Mouse (Mus musculus) embryo, embryonic 10.5 days (tissue): ENCODE results near the gene Sppl2b.

Experiments
- DNase-seq: peaks from one replicate; pipeline ENCODE4 v3.0.0-alpha.2; 2015; ENCODE audit warnings: low spot score

Sppl2b gene

DNA sequence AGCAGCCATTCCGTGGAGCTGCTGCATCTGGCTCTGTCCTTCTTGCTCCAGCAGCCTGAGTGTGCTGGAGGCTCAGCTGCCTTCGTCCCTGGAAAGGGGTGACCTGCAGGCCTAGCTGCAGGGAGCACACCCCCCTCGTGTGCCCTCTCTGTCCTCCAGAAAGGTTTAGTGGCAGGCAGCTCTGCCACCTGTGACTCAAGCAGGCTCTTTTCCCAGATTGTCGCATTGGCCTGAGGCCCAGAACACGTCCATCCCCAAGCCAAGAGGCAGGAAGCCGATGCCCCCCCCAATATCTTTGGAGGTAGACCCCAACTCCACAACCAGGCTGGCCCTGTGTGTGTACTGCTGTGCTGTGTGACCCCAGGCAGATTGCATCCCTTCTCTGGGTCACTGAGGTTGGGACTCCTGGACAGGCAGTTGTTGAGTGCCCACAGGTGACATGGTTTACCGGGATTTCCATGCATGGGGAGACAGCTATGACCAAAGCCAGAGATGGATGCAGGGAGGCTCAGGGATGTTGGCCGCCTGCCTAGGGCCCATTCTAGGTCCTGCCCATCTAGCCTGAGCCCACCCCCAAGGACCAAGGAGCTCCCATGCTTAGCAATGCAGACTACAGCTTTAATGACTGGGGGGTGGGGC lies 9.9 kb upstream of the Sppl2b start:
- DNase-seq, result no peak

DNA sequence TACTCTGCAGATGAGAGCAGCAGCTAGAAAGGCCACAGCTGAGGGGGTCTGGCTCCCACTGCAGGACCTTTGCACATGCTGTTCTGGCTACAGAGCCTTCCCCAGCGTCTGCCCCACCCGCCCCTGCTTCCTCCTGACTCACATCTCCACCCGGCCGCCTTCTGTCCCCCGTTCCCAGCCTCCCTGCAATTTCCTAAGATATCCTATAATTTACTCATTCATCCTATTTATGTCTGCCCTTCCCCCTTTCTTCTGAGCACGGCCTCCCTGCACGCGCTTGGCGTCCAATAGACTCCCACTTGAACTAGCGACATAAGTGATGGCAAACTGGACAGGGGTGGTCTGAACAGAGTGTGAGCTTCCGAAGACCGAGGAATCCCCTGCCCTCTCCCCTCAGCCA lies 9.3 kb upstream of the Sppl2b start:
- DNase-seq, result no peak

DNA sequence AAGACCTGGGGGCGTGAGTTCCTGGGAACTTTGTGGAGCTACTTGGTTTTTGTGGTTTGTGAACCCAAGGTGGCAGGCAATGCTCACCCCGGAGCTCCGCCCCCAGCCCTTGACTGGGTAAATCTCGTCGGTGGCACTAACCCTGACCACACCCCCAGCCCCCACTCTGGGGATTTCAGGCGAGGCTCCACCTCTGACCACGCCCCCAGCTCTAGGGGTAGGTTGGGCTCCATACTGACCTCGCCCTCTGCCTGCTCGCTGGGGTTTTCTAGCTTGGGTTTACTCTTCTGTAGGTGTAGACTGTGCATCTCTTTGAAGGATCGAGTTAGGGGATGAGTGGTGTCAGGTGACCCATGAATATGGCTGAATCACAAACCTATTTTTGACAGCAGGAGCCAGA lies 6.5 kb upstream of the Sppl2b start:
- peak; percentile 71 for DNase-seq

DNA sequence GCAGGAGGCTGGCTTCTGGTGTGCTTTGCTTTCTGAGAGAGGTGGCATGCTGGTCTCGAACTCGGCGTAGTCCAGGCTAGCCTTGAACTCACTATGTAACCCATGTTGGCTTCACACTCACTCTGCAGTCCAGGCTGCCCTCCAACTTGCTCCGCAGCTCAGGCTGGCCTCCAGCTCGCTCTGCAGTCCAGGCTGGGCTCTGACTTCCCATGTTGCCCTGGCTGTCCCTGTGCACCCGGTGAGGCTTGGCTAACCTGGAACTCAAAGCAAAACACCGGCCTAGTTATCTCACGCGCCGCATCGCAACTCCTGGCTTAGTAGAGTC lies 636 bp downstream of the Sppl2b start:
- no peak for DNase-seq

DNA sequence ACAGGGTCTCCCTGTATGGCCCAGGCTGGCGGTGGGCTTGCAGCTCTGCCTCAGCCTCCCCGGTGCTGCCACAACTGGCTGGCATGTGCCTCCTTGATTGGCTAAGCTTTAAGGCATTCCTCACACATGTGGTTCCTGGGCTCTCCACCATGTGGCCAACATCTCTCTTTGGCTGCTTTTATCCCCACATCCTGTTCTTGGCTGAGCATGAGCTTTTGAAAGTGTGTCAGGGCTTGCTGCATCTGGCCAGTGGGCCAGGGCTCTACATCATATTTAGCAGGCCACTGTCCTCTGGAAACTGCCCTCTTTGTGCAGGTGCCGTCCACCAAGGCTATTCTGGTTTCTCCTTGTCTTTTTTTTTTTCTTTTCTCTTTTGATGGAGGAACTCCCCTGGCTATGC lies 1.2 kb downstream of the Sppl2b start:
- DNase-seq, result no peak

DNA sequence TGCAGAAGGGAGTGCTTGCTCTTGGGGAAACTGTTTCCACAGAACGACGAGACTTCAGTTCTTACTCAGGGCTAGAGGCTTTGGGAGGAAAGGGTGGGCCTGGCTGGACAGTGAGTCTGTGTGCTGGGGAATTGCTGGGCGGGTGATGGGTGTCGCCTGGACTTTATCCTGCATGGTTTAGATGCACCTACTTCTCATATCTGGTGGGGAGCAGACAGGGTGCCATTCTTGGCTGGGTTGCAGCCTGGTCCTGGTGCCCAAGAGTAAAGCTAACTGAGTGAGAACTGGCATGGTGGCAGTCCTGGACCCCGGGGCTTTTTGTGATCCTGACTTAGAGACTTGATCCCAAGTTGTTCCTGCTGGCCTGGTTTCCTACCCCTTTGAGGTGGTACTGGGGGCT lies 1.8 kb downstream of the Sppl2b start:
- no peak for DNase-seq

DNA sequence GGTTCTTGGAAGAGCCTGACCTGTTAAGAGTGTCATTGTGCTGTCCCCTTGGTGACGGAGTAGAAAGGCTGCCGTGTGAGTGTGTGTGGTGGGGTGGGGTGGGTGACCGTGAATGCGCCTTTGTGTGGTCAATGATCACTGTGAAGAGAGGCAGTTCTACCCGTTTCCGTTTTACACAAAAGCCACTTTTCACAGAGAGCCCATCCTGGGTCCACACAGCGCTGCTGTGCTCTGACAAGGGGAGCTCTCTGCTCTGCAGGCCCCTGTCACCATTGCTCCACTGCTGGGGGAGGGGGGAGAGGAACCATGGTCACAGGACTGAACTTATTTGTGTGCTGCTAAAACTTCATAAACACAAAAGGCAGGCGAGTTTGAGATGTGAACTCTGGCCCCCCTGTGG lies 2.3 kb downstream of the Sppl2b start:
- no peak for DNase-seq

DNA sequence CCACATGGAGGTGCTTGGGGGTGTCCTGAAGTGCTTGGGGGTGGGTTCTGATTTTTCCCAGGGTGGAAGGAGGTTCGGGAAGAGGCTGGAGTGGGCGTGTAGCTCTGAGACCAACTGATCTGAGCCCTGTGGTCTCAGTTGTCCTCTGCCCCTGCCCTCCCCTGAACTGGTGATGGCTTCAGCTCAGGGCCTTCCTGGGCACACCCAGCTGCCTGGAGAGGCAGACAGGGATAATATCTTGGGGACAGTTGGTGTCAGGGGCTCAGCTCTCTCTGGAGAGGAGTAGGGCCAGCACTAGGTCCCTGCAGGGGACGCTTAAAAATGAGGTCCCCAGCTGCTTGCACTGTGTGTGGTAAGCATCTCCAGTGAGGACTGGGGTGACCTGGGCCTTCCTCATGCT lies 2.8 kb downstream of the Sppl2b start:
- no peak for DNase-seq

DNA sequence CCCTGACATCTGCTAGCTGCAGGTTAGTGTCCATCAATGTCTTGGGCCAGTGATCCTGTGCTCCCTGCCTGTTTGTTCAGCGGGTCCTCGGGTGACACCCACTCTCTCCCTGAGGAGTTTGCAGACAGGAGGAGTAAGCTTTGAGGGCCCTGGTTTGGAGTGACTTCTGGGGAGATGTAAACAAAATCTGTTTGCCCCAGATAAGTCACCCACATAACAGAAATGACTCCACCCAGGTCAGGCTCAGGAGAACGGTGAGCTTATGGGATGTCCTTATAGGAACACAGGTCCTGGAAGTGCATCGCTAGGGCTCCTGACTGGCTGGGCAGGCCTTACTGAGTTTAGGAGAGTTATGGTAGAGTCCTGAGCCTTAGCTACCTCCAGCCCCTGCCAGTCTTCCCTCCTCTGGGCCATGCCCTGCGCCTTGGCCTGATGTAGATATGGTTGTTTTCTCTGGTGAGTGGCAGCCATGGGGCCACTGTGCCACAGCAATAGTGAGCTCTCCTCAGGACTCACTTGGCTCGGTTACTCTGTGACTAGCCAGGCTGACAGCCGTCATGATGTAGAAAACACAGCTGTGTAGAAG lies 3.4 kb downstream of the Sppl2b start:
- DNase-seq, result no peak

DNA sequence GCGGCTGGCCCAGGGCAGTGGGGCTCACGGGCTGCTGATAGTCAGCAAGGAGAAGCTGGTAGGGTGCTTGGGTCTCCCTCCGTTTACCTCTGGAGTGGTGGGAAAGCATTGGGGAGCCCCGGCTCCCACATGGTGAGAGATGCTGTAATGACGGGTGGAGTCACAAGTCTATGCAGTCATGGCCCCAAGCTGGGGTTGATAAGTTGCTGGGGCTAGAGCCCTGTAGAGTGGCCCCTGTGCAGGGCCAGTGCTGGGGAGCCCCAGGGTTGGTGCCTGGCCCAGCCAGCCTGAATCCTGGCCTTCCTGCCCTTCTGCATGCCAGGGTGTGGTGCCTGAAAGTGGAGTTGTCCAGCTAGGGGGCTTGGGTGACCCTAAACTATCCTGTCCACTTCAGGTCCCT lies 7.2 kb downstream of the Sppl2b start:
- no peak for DNase-seq

DNA sequence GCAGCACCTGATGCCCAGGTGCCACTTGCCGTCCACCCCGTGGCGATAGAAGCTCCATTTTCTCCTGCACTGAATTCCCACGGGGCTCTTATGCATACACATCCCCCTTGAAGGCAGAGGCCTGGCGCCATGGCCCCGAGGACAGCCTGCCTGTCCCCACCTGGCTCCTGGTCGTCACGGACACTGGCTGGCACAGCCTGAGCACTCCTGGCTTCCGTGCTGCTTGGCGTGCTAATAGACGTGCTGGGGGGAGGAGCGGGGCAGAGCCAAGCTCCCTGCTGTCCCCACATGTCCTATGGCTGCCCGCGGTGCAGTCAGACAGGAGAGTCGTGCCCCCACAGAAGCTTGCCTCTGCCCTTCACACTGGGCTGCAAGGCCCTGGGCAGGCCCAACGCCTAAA lies 9.4 kb downstream of the Sppl2b start:
- DNase-seq, result no peak

DNA sequence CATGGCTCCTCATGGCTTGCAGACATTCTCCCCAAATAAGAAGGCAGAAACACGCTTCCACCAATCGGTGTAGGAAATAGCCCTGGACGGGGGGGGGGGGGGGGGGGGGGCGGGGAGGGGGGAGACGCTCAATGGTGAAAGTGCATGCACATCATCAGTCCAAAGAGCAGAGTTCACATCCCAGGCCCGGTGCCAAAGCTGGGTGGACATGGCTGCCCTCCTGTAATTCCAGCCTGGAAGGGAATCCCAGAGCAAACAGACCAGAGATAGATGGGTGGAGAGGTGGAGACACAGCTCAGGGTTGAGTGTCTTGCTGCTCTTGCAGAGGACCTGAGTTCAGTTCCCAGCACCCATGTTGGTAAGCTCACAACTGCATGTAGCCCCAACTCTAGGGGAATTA lies 15.9 kb downstream of the Sppl2b start:
- no peak for DNase-seq

DNA sequence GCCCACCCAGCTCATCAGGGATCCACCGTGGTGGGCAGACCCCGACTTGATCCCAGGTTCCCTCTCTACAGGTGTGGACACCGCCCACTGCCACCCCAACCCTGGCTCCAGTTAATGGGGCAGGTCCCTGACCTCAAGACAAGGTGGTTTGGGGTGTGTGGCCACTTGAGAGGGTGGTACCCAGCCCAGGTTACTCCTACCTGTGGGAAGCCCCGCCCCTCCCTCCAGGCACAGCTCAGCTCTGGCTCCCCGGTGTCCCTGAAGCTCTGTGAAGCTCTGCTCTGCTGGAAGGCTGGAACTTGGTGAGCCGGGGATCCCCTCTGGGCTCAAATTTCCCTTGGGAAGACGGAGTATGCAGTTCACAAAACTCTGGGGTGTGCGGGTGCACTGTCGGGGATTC lies 16.5 kb downstream of the Sppl2b start, which contains the start of gene Tmprss9:
TSS of gene Tmprss9 (plus strand) at position 268 of the 400 bp plus-strand sequence.
- DNase-seq, result no peak

DNA sequence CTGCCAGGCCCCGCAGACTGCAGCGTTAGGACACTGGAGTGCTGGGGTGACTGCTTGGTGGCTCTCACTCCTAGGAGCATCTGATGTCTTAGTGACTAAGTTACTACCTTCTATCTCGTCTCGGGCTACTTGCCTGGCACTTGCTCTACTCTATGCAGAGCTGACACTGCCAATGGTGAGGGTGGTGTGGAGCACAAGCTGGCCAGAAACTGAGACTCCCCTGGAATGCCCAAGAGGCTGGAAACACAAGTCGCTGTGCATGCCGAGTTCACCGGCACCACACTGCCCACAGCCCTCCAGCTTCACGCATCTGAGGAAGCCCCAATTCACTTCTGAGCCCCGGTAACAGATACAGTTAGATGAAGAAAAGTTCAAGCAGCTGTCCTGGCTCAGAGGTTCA lies 19.0 kb downstream of the Sppl2b start:
- no peak for DNase-seq

DNA sequence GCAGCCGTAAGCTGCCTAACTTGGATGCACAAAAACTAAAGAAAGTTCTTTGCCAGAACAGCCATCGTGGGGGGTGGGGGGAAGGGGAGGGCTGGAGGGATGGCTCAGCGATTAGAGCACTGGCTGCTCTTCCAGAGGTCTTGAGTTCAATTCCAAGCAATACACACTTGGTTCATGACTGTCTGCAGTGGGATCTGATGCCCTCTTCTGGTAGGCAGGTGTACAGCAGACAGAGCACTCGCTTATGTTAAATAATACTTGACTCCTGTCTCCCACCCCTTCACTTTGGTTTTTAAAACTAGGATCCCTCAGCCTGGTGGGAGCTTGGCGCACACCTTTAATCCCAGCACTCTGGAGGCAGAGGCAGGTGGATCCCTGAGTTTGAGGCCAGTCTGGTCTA lies 21.0 kb downstream of the Sppl2b start:
- peak; percentile 80 for DNase-seq

DNA sequence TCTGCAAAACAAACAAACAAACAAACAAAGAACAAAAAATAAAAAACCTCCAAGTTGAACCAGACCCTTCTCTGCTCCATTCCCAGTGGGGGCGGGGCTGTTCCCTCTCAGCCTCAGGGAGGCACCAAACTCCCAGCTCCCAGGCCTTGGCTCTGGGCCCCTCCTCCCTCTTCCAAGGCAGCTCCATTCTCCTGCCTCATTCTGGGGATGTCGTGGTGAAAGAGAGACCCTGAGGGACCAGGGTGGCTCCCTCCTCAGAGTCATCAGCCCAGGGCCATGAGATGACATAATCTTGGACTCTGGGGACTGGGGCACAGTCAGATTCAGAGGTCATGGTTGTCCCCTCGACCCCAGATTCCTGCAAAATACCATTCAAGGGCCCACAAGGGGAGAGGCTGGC lies 21.5 kb downstream of the Sppl2b start:
- no peak for DNase-seq

DNA sequence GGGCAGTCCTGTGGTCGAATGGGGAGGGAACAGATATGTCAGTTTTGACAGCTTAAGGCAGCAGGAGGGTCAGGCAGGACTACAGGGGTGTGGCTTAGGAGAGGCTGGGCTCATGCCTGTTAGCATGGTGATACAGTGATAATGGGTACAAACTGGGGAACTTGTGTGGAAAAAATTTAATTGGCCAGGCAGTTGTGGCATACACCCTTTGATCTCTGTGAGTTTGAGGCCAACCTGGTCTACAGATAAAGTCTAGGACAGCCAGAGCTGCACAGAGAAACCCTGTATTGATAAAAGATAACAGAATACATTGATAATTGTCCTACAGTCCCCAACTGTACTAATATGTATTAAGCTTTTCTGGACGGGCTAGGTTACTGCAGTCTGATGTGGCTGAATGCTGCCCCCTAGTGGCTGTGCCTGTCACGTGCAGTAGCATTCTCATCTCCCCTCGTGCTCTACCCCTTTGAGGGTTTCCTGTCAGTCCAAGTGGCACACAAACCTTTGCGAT lies 25.1 kb downstream of the Sppl2b start:
- peak; percentile 84 for DNase-seq

DNA sequence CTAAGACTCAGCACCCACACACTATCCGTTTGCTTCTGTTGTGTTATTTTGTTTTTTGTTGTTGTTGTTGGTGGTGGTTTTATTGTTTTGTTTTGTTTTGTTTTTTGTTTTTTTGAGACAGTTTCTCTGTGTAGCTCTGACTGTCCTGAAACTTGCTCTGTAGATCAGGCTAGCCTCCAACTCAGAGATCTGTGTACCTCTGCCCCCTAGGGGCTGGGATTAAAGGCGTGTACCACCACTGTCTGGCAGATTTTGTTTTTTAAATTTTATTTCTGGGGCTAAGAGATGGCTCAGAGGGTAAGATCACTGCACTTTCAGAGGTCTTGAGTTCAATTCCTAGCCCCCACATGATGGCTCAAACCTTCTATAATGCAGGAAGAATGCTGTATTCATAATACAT lies 25.8 kb downstream of the Sppl2b start:
- no peak for DNase-seq

DNA sequence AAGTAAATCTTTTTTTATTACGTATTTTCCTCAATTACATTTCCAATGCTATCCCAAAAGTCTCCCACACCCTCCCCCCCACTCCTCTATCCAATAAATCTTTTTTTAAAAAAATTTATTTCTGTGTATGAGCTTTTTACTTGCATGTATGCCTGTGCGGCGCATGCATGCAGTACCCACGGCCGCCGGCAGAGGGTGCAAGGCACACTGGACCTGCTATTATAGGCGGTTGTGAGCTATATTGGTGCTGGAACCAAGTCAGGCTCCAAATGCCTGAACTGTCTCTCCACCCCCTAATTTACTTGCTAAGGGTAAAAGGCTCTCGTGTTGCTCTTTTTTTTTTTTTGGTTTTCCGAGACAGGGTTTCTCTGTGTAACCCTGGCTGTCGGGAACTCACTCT lies 26.2 kb downstream of the Sppl2b start:
- DNase-seq, result peak; percentile 61

DNA sequence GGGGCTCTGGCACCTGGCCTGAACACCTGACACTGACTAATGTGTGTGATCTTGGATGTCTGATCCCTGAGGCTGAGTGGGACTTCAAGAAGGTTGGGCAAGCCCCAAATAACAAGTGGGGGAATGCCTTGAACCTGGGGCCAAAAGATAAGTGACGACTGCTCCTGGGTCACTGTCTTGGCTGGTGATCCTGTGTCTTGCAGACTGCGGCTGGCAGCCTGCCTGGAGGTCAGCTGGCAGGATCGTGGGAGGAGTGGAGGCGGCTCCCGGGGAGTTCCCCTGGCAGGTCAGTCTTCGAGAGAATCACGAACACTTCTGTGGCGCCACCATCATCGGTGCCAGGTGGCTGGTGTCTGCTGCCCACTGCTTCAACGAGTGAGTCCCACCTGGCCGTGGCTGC lies 32.1 kb downstream of the Sppl2b start:
- no peak for DNase-seq

DNA sequence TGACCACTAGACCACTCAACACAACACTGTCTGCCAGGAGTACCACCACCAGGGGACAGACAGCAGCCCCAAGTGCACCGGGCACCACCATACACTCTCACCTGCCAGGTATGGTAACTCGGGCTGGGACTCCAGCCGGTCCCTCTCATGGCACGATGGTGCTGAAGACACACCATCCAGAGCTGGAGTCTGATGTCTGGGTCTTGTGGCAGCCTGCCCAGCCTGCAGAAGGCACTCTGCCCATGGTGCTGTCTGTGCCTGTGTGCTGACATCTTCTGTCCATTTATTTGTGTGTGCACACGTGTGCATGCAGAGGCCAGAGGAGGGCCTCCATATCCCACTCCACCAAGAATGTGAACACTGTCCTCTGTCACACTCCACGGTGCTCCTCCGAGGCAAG lies 40.0 kb downstream of the Sppl2b start:
- DNase-seq, result no peak

DNA sequence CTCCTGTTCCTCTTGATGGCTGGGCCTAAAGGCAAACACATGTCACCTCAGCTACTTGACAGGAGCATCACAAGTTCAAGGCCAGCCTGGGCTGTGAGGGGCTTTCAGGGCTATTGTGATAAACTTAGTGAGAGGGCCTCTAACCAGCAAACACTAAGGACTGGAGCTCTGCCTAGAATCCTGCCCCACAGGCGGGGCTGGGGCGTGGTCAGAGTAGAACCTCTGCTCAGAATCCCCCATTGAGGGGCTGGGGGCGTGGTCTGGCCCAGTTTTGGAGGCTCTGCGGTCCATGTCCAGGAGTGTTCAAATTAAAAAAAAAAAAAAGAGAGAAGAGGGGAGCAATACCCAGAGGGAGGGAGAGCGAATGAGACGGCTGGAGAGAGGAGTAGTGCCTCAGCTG lies 40.6 kb downstream of the Sppl2b start:
- DNase-seq, result no peak

DNA sequence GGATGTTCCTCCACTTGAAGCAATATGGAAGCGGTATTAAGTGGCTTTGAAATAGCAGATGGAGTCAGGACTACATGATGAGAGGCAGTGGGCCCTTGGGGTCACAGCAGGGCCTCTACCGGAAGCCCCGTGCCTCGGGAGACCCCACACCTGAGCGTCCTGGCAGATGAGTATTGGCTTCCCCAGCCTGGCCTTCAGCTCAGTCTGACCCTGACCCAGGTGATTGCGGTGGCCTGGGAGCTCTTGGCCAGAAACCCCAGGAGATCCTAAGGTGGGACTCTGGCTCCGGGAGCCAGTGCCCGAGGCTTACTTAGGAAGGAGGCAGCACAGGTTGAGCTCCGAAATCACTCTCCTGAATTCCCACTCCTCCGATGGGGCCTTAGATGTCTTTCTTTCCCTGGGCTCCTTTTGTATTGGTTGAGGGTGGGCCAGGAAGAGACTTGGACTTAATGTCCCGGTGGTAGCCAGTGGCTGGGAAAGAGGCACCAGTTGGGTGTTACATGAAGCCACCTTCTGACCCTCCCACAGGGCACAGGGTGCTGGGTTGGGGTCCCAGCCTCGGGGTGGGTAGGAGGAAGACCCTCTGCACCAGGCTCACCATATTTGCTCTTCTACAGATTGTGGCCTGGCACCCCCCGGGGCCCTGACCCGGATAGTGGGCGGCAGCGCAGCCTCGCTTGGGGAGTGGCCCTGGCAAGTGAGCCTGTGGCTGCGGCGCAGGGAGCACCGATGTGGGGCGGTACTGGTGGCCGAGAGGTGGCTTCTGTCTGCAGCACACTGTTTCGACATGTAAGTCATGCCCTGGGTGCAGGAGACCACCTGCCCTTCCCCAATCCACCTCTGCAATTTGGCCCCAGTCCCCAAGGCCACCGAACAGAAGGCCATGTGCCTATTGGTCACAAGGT lies 41.8 kb downstream of the Sppl2b start:
- DNase-seq, result no peak
